Mouse (Mus musculus) midbrain, embryonic 15.5 days (tissue): ENCODE measurements around the gene Fbxw2. TPM values are rescaled to one million over a fixed set of nuclear protein-coding genes. Genes with fewer than 3 reads are reported as not detected.
"Not testable (repeated sequence)": the region's sequence is repeated elsewhere in the genome, so short reads cannot be mapped to it uniquely, and the experiment has no call there.

ENCODE experiments used
- ATAC-seq: fragments of 200-750 bp; cut with Nextera tagmentation; replicated peaks from 2 replicates; pipeline ENCODE4 v1.8.0; 2017; ENCODE audit warnings: moderate TSS enrichment
- H3K27ac ChIP-seq: fragments of 300-500 bp; sonication (generic); 2 replicates; pipeline ENCODE4 v1.5.1; 2015; ENCODE audit warnings: mild to moderate bottlenecking, inconsistent platforms
- H3K27me3 ChIP-seq: fragments of 300-500 bp; sonication (generic); replicated peaks from 2 replicates; pipeline ENCODE4 v1.6.1; 2015; ENCODE audit warnings: inconsistent platforms
- H3K36me3 ChIP-seq: fragments of 300-500 bp; sonication (generic); replicated peaks from 2 replicates; pipeline ENCODE4 v1.6.1; 2015; ENCODE audit warnings: inconsistent platforms
- H3K4me1 ChIP-seq: fragments of 300-500 bp; sonication (generic); 2 replicates; pipeline ENCODE4 v1.6.1; 2015; ENCODE audit warnings: inconsistent platforms
- H3K4me2 ChIP-seq: fragments of 300-500 bp; sonication (generic); 2 replicates; pipeline ENCODE4 v1.6.1; 2015; ENCODE audit warnings: inconsistent platforms, mild to moderate bottlenecking, moderate library complexity
- H3K4me3 ChIP-seq: fragments of 300-500 bp; sonication (generic); 2 replicates; pipeline ENCODE4 v1.5.1; 2015; ENCODE audit warnings: mild to moderate bottlenecking, inconsistent platforms
- H3K9ac ChIP-seq: fragments of 300-500 bp; sonication (generic); 2 replicates; pipeline ENCODE4 v1.6.1; 2015; ENCODE audit warnings: mild to moderate bottlenecking, inconsistent platforms
- H3K9me3 ChIP-seq: fragments of 300-500 bp; sonication (generic); 2 replicates; pipeline ENCODE4 v1.6.1; 2016; ENCODE audit warnings: inconsistent platforms
- WGBS: fragments of 180-500 bp; shearing (Covaris S2); methylation state at CpG from one replicate; pipeline ENCODE4 v1.1.7; 2015; ENCODE audit warnings: mixed read lengths; 5-methylcytosine and 5-hydroxymethylcytosine counted together
- polyA plus RNA-seq: library from polyadenylated mRNA; unstranded; fragments of >200 nt; fragmentation: Nextera tagmentation; extraction: Ambion mirVana; gene quantifications from 2 replicates; pipeline ENCODE4 v1.2.1, GENCODE M21; 2015

Gene Fbxw2
- polyA plus RNA-seq, 1 experiment from 2014 or later: 107 TPM

DNA sequence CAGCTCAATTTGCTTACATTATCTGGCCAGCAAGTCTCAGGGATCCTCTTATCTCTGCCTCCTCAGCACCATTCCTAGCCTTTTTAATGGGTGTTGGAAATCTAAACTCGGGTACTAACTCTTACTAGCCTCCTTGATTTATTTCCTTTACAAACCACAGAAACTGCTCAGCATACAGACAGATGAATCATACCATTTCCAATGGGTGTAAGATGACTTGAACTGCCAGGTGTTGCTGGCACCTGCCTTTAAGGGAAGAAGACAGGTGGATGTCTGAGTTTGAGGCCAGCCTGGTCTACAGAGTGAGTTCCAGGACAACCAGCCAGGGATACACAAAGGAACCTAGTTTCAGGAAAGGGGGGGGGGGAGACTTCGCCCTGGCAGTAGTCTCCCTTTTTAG, 18.1 kb downstream of the Fbxw2 start:
- Histone ChIP-seq H3K9me3 (no peaks in the 10 kb centered on the region), H3K4me3 (no peak overlapping the region), H3K36me3 (peaks cover 13% of the 10 kb centered on the region), H3K9ac (no peak overlapping the region), H3K4me2 (no peak overlapping the region), H3K27ac (no peak overlapping the region), H3K27me3 (no peaks in the 10 kb centered on the region), H3K4me1 (peaks cover 16% of the 10 kb centered on the region)
- 91% methylated on average over 2 of the region's 2 CpGs for WGBS
- ATAC-seq: no peak

DNA sequence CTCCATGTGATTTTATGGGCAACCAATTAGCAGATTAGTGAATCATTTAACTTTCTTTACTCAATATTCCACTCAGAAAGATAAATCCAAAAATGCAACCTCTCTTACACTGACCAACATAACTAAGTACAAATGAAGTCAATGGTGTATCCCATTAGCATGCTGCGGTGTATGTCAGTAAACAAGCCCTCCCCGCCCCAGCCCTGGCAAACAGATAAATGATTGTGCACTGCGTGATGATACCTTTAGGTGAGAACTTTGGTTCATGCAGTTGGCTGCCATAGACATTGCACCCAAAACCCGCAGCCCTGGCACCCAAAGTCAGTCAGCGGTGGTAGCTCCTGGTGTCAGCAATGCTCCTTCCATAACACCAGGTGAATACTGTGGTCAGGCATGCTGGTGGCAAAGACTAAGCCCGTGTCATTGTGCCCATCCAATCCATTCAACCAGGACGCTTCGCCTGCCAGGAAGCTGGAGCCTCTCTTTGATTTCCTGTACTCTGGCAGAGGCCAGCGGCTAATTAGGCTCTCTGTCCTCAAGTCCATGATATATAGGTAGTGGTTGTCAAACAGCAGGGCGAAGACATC, 20.7 kb downstream of the Fbxw2 start:
- H3K4me3 ChIP-seq: no peak overlapping the region
- H3K9me3 ChIP-seq: no peaks in the 10 kb centered on the region
- peaks cover 7% of the 10 kb centered on the region; the same call in 1 of the 2 replicates for H3K36me3 ChIP-seq
- no peak overlapping the region for H3K9ac ChIP-seq
- no peak for ATAC-seq
- no peak overlapping the region for H3K27ac ChIP-seq
- peaks cover 18% of the 10 kb centered on the region for H3K4me1 ChIP-seq
- H3K27me3 ChIP-seq: no peaks in the 10 kb centered on the region
- WGBS: 91% methylated on average over 10 of the region's 10 CpGs
- no peak overlapping the region for H3K4me2 ChIP-seq

- Histone ChIP-seq H3K4me1 (peaks cover 22% of the 10 kb centered on the region), H3K9ac (no peak overlapping the region), H3K9me3 (no peaks in the 10 kb centered on the region), H3K4me3 (no peak overlapping the region), H3K4me2 (no peak overlapping the region), H3K36me3 (0 out of 2 replicates have a peak, but pooled peaks cover 7% of the 10 kb centered on the region), H3K27ac (no peak overlapping the region), H3K27me3 (no peaks in the 10 kb centered on the region)
- ATAC-seq: no peak
- WGBS: 86% methylated on average over 1 of the region's 1 CpGs
Measured at GRCm38 (mm10) chr2:34804815-34805214, 21.3 kb downstream of the Fbxw2 start.

GRCm38 (mm10) chr2:34804172-34804571, 21.9 kb downstream of the Fbxw2 start:
- Histone ChIP-seq H3K9me3 (no peaks in the 10 kb centered on the region), H3K9ac (no peak overlapping the region), H3K36me3 (0 out of 2 replicates have a peak, but pooled peaks cover 7% of the 10 kb centered on the region), H3K4me2 (no peak overlapping the region; the same call in 1 of the 2 replicates), H3K27ac (no peak overlapping the region), H3K27me3 (no peaks in the 10 kb centered on the region), H3K4me3 (no peak overlapping the region), H3K4me1 (peaks cover 23% of the 10 kb centered on the region)
- 95% methylated on average over 2 of the region's 2 CpGs for WGBS
- no peak for ATAC-seq

DNA sequence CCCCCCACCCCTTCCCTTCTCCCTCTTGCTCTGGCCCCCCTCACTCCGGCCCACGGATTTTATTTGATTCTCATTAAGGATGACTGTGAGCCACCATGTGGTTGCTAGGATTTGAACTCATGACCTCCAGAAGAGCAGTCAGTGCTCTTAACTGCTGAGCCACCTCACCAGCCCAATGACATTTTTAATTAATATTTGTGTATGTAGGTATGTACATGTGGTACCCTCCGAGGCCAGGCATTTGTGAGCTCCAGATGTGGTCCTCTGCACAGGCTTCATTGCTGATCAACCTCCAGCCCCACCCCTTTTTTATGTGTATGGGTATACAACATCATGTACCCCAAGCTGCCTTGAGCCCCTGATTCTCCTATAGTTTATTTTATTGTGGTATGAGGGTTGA, 22.4 kb downstream of the Fbxw2 start:
- Histone ChIP-seq H3K4me1 (peaks cover 27% of the 10 kb centered on the region), H3K27me3 (no peaks in the 10 kb centered on the region), H3K9ac (no peak overlapping the region), H3K4me2 (peak overlapping the region; percentile 28; the same call in 1 of the 2 replicates), H3K27ac (no peak overlapping the region), H3K36me3 (0 out of 2 replicates have a peak, but pooled peaks cover 4% of the 10 kb centered on the region), H3K9me3 (no peaks in the 10 kb centered on the region), H3K4me3 (no peak overlapping the region)
- WGBS: 79% methylated on average over 3 of the region's 3 CpGs
- no peak for ATAC-seq

- peak overlapping the region; percentile 90 for H3K27ac ChIP-seq
- H3K36me3 ChIP-seq, H3K27me3 ChIP-seq, H3K9me3 ChIP-seq: not testable (repeated sequence)
- peaks cover 27% of the 10 kb centered on the region for H3K4me1 ChIP-seq
- H3K4me3 ChIP-seq: peak overlapping the region; percentile 74
- peak overlapping the region; percentile 68 for H3K4me2 ChIP-seq
- H3K9ac ChIP-seq: peak overlapping the region; percentile 85
- peak; percentile 63 for ATAC-seq
- WGBS: under 1% methylated on average over 31 of the region's 32 CpGs
Measured at GRCm38 (mm10) chr2:34802565-34803245, 23.4 kb downstream of the Fbxw2 start.

DNA sequence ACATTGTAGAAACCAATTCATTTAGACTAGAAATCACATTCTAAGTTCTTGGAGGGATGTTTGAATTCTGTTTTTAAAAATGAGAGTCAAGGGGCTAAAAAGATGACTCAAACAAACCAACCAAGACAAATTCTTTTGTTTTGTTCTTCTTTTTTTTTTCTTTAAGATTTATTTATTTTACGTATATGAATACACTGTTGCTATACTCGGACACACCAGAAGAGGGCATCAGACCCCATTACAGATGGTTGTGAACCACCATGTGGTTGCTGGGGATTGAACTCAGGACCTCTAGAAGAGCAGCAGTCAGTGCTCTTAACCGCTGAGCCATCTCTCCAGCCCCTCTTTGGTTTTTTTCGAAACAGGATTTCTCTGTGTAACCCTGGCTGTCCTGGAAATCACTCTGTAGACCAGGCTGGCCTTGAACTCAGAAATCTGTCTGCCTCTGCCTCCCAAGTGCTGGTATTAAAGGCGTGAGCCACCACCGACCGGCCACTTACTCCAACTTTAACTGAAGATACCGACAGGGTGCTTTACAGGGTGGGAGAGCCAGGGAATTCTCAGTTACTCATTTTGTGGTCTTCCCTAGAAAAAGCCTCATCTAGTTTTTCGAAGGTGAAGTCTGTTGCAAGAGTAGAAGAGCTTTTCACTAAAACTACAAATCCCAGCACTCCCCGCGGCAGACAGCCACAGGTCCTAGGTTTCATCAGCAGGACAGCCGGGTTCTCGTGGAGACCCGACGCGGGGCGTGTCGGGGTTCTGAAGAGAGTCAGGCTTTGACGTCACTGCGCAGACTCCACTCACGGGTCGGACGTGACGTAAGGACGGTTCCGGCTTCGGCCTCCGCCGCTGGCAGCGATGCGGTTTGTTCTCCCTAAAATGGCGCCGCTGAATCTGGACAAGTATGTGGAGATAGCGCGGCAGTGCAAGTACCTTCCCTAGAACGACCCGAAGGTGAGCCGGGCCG, 24.3 kb downstream of the Fbxw2 start:
- Histone ChIP-seq H3K4me2 (peak overlapping the region; percentile 68), H3K36me3 (no peaks in the 10 kb centered on the region), H3K27me3 (no peaks in the 10 kb centered on the region), H3K27ac (peak overlapping the region; percentile 90), H3K4me1 (peaks cover 27% of the 10 kb centered on the region), H3K9me3 (no peaks in the 10 kb centered on the region), H3K4me3 (peak overlapping the region; percentile 74), H3K9ac (peak overlapping the region; percentile 85)
- WGBS: 5% methylated on average over 39 of the region's 39 CpGs
- ATAC-seq: peak; percentile 98

DNA sequence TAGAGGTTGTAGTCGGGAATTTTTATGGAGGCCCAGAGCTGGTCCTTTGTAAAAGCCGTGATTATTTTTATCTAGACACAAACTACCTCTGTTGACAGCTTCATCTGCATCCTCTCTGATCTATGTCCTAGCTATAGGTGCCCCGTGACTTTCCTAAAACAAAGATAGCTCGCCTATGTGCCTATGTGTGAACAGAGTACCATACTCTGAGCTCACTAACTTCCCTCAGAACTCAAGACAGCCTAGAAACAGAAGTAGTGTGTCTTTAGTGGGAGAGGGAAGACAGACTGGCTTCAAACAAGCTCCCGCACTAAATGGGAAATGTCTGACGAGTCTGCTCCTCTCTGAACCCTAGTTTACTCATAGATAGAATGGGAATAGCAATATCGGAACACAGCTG, 25.7 kb downstream of the Fbxw2 start:
- no peak for ATAC-seq
- 0 out of 2 replicates have a peak overlapping the region, but pooled peaks have one; percentile 72 for H3K4me2 ChIP-seq
- no peak overlapping the region for H3K27ac ChIP-seq
- no peak overlapping the region for H3K4me3 ChIP-seq
- no peaks in the 10 kb centered on the region for H3K27me3 ChIP-seq
- peaks cover 27% of the 10 kb centered on the region for H3K4me1 ChIP-seq
- no peaks in the 10 kb centered on the region for H3K36me3 ChIP-seq
- 77% methylated on average over 7 of the region's 7 CpGs for WGBS
- H3K9me3 ChIP-seq: no peaks in the 10 kb centered on the region
- H3K9ac ChIP-seq: no peak overlapping the region

- Histone ChIP-seq H3K9ac (peak within 1 kb of the TSS; percentile 43), H3K9me3 (no peaks in the 10 kb centered on the region), H3K36me3 (no peaks in the 10 kb centered on the region), H3K4me2 (peak within 1 kb of the TSS; percentile 72), H3K4me3 (peak within 1 kb of the TSS; percentile 53), H3K27ac (no peak within 1 kb of the TSS), H3K27me3 (no peaks in the 10 kb centered on the region), H3K4me1 (peaks cover 24% of the 10 kb centered on the region)
- peak; percentile 62 for ATAC-seq
- 4% methylated on average over 44 of the region's 44 CpGs for WGBS
Measured at GRCm38 (mm10) chr2:34799357-34800256, 26.5 kb downstream of the Fbxw2 start, which contains the start of gene Rabepk. Rabepk (minus strand) TSS chr2:34799912.

DNA sequence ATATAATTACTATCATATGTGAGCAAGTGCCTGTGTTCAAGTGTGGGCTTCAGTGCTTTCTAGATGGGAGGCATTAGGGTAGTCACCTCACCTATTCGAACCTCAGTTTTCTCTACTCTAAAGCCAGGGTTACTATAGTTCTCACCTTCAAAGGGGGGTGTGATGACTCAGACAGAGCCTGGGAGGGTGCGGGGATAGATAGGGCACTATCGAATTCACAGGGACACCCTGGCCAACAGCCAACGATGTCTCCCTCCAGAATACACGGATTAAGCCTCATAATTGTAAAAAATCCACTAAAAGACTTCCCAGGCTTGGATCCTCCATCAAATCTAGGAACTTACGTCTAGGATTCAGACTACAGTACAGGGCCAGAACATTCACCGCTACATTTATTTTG, 30.7 kb downstream of the Fbxw2 start:
- Histone ChIP-seq H3K4me1 (peaks cover 9% of the 10 kb centered on the region), H3K27ac (no peak overlapping the region), H3K4me3 (no peak overlapping the region), H3K36me3 (no peaks in the 10 kb centered on the region), H3K9me3 (no peaks in the 10 kb centered on the region), H3K27me3 (no peaks in the 10 kb centered on the region), H3K9ac (no peak overlapping the region), H3K4me2 (no peak overlapping the region)
- WGBS: 90% methylated on average over 7 of the region's 7 CpGs
- no peak for ATAC-seq

- ATAC-seq: no peak
- no peaks in the 10 kb centered on the region for H3K27me3 ChIP-seq
- no peak overlapping the region for H3K4me3 ChIP-seq
- H3K4me1 ChIP-seq: peaks cover 5% of the 10 kb centered on the region; the same call in 1 of the 2 replicates
- H3K4me2 ChIP-seq: no peak overlapping the region
- no peak overlapping the region for H3K9ac ChIP-seq
- H3K9me3 ChIP-seq: no peaks in the 10 kb centered on the region
- no peaks in the 10 kb centered on the region for H3K36me3 ChIP-seq
- H3K27ac ChIP-seq: no peak overlapping the region
- 88% methylated on average over 2 of the region's 2 CpGs for WGBS
Measured at GRCm38 (mm10) chr2:34794511-34794910, 31.6 kb downstream of the Fbxw2 start.
